8 mouse cellular contexts compared by ENCODE assay signal in genomic region chr11:107105227-107105626, GRCm38 (mm10). TPM values are rescaled to one million over a fixed set of nuclear protein-coding genes. Genes with fewer than 3 reads are reported as not detected.
DNase-seq lines count a peak whose midpoint lies in the region; ATAC-seq and TF ChIP-seq lines count a peak whose summit lies in the region.

No protein-coding gene starts in this region.

- H3K4me3 ChIP-seq in intestine, postnatal 0 days (ENCODE audit: low read depth, low read length) = no peak overlapping the region
- no peak overlapping the region for H3K4me3 ChIP-seq in intestine, embryonic 16.5 days (ENCODE audit: low read length)
- H3K4me3 ChIP-seq in cortical plate, adult 2 months (ENCODE audit: insufficient read depth, low read length) = no peak overlapping the region

- no peaks in the 10 kb centered on the region for H3K4me1 ChIP-seq in intestine, postnatal 0 days (replicated peaks; ENCODE audit: control insufficient read depth, insufficient read depth, low read length)
- peaks cover 21% of the 10 kb centered on the region for H3K4me1 ChIP-seq in intestine, embryonic 16.5 days (ENCODE audit: control insufficient read depth, insufficient read depth, low read length)
- H3K4me1 ChIP-seq in cortical plate, adult 2 months (ENCODE audit: control insufficient read depth, insufficient read depth, low read length) = peaks cover 19% of the 10 kb centered on the region

- peaks cover 4% of the 10 kb centered on the region; the same call in 1 of the 2 replicates for H3K36me3 ChIP-seq in intestine, postnatal 0 days (ENCODE audit: control insufficient read depth, insufficient read depth)
- no peaks in the 10 kb centered on the region for H3K36me3 ChIP-seq in intestine, embryonic 16.5 days (ENCODE audit: control insufficient read depth, insufficient read depth, low read length)

- WGBS in intestine, postnatal 0 days = 58% methylated on average over 5 of the region's 5 CpGs
- WGBS in intestine, embryonic 16.5 days = 59% methylated on average over 5 of the region's 5 CpGs

- peak; percentile 89 for TF ChIP-seq CTCF in intestine, postnatal 0 days (IDR thresholded peaks at IDR 0.05; ENCODE audit: low read depth)
- TF ChIP-seq CTCF in cortical plate, adult 2 months (IDR thresholded peaks at IDR 0.05; ENCODE audit: extremely low read depth, insufficient read depth, low read length) = peak; percentile 83

- no peak overlapping the region for H3K9ac ChIP-seq in intestine, postnatal 0 days (ENCODE audit: low read depth, low read length)
- H3K9ac ChIP-seq in intestine, embryonic 16.5 days (ENCODE audit: low read depth, low read length) = no peak overlapping the region

- no peak for TF ChIP-seq POLR2A in cortical plate, adult 2 months (IDR thresholded peaks at IDR 0.05; ENCODE audit: extremely low read depth, insufficient read depth, low read length)

- intact Hi-C loops in heart, postnatal 10 days (cut with DNase I) = no loop called here
- intact Hi-C loops in left cerebral cortex, postnatal 4 days (cut with DNase I) = no loop called here

- peak; percentile 40 for DNase-seq in adipocyte (ENCODE audit: low spot score)
- peak; percentile 58 to 82 for DNase-seq in heart, postnatal 10 days
- peak; percentile 63 for DNase-seq in left cerebral cortex, postnatal 4 days
- peak; percentile 25 for DNase-seq in retina, adult 2 months (ENCODE audit: low read depth, low spot score)
- peak; percentile 84 for DNase-seq in thymus, postnatal 25 days

- no peak overlapping the region for H3K4me2 ChIP-seq in intestine, postnatal 0 days (replicated peaks; ENCODE audit: low read depth)
- H3K4me2 ChIP-seq in intestine, embryonic 16.5 days (ENCODE audit: low read depth, low read length) = no peak overlapping the region

- H3K9me3 ChIP-seq in intestine, postnatal 0 days (ENCODE audit: control insufficient read depth) = no peaks in the 10 kb centered on the region
- H3K9me3 ChIP-seq in intestine, embryonic 16.5 days (ENCODE audit: control insufficient read depth, low read length) = no peaks in the 10 kb centered on the region

- ATAC-seq in intestine, postnatal 0 days = no peak
- no peak for ATAC-seq in intestine, embryonic 16.5 days

- H3K27ac ChIP-seq in intestine, postnatal 0 days (ENCODE audit: low read depth, low read length) = no peak overlapping the region
- H3K27ac ChIP-seq in intestine, embryonic 16.5 days (ENCODE audit: low read length) = no peak overlapping the region
- H3K27ac ChIP-seq in cortical plate, adult 2 months (ENCODE audit: insufficient read depth, low read length) = no peak overlapping the region

- H3K27me3 ChIP-seq in intestine, postnatal 0 days (replicated peaks; ENCODE audit: control insufficient read depth, insufficient read depth, low read length) = no peaks in the 10 kb centered on the region
- no peaks in the 10 kb centered on the region for H3K27me3 ChIP-seq in intestine, embryonic 16.5 days (replicated peaks; ENCODE audit: control insufficient read depth, insufficient read depth, low read length)

RNA-seq across cellular contexts. Expression of gene Bptf, which starts 26.7 kb away (rescaled TPM):
- 14.4 and 17.8 TPM in 2 replicates for polyA plus RNA-seq in intestine, postnatal 0 days (2015; fragmentation: Nextera tagmentation; extraction: Ambion mirVana)
- 16.8 and 19.1 TPM in 2 replicates for polyA plus RNA-seq in intestine, embryonic 16.5 days (2015; fragmentation: Nextera tagmentation; extraction: Ambion mirVana)
- polyA plus RNA-seq in cortical plate, adult 2 months (2012; rRNA removed) = 36.5 and 40.8 TPM in 2 replicates
- total RNA-seq in heart, postnatal 10 days (2021) = 10 to 100 TPM; 35.5 to 40.9 TPM
- 10 to 100 TPM; 88.8 to 90.4 TPM for total RNA-seq in left cerebral cortex, postnatal 4 days (2021)

Comparison
In these comparisons a context has a peak if more than half of its experiments do, and no peak if none do; other contexts are left out.
1. DNase-seq: peak in every context shown above with its lines; median percentile 84 in thymus, postnatal 25 days; 70 in heart, postnatal 10 days; 63 in left cerebral cortex, postnatal 4 days; 40 in adipocyte; 25 in retina, adult 2 months.